Mouse (Mus musculus): ENCODE data around the gene Rapgefl1.
"Not testable (repeated sequence)": the region's sequence is repeated elsewhere in the genome, so short reads cannot be mapped to it uniquely, and the experiment has no call there.

The Rapgefl1 gene

GRCm38 (mm10) chr11:98816706-98817239 is 19.8 kb upstream of the Rapgefl1 start:
- no peak for DNase-seq (ENCODE audit: low read depth)

GRCm38 (mm10) chr11:98820968-98821367 is 15.6 kb upstream of the Rapgefl1 start:
- no peak for DNase-seq (ENCODE audit: low read depth)

GRCm38 (mm10) chr11:98826071-98826470 is 10.5 kb upstream of the Rapgefl1 start:
- not testable (repeated sequence) for DNase-seq (ENCODE audit: low read depth)

GRCm38 (mm10) chr11:98827877-98828276 is 8.7 kb upstream of the Rapgefl1 start:
- DNase-seq (ENCODE audit: low read depth) = no peak

GRCm38 (mm10) chr11:98829091-98829775 is 7.4 kb upstream of the Rapgefl1 start:
- DNase-seq (ENCODE audit: low read depth) = peak; percentile 44

- no peak for DNase-seq (ENCODE audit: low read depth)
Measured at GRCm38 (mm10) chr11:98829875-98830274, 6.7 kb upstream of the Rapgefl1 start.

- DNase-seq (ENCODE audit: low read depth) = no peak
Measured at GRCm38 (mm10) chr11:98835296-98835695, 1.3 kb upstream of the Rapgefl1 start.

GRCm38 (mm10) chr11:98835725-98836124 is 860 bp upstream of the Rapgefl1 start:
- DNase-seq (ENCODE audit: low read depth) = no peak

- DNase-seq (ENCODE audit: low read depth) = no peak
Measured at GRCm38 (mm10) chr11:98836128-98836527, 457 bp upstream of the Rapgefl1 start.

- DNase-seq (ENCODE audit: low read depth) = no peak
Measured at GRCm38 (mm10) chr11:98837231-98837704, 683 bp downstream of the Rapgefl1 start.

- DNase-seq (ENCODE audit: low read depth) = no peak
Measured at GRCm38 (mm10) chr11:98837917-98838316, 1.3 kb downstream of the Rapgefl1 start.

GRCm38 (mm10) chr11:98838512-98838911 is 1.9 kb downstream of the Rapgefl1 start:
- DNase-seq (ENCODE audit: low read depth) = no peak

GRCm38 (mm10) chr11:98839402-98839801 is 2.8 kb downstream of the Rapgefl1 start:
- DNase-seq (ENCODE audit: low read depth) = no peak

- no peak for DNase-seq (ENCODE audit: low read depth)
Measured at GRCm38 (mm10) chr11:98839897-98840296, 3.3 kb downstream of the Rapgefl1 start.

GRCm38 (mm10) chr11:98846016-98846415 is 9.4 kb downstream of the Rapgefl1 start:
- DNase-seq (ENCODE audit: low read depth) = no peak

GRCm38 (mm10) chr11:98846865-98847604 is 10.4 kb downstream of the Rapgefl1 start:
- no peak for DNase-seq (ENCODE audit: low read depth)

GRCm38 (mm10) chr11:98849196-98849894 is 12.8 kb downstream of the Rapgefl1 start:
- DNase-seq (ENCODE audit: low read depth) = no peak

GRCm38 (mm10) chr11:98850100-98851093 is 13.8 kb downstream of the Rapgefl1 start:
- no peak for DNase-seq (ENCODE audit: low read depth)

- no peak for DNase-seq (ENCODE audit: low read depth)
Measured at GRCm38 (mm10) chr11:98854116-98854515, 17.5 kb downstream of the Rapgefl1 start.

GRCm38 (mm10) chr11:98854659-98855058 is 18.1 kb downstream of the Rapgefl1 start:
- no peak for DNase-seq (ENCODE audit: low read depth)

All from c-Kit-positive CD71-negative TER-119-negative erythroid progenitor cells, embryonic 14.5 days (primary cell).